In genomic region chr9:24760461-24760860, GRCm38 (mm10) we compare ENCODE assay signal across 12 mouse cellular contexts. TPM values are rescaled to one million over a fixed set of nuclear protein-coding genes. Genes with fewer than 3 reads are reported as not detected.
DNase-seq lines count a peak whose midpoint lies in the region; ATAC-seq and TF ChIP-seq lines count a peak whose summit lies in the region.
"Had no signal": no experiment of that assay in that cellular context is flagged by ENCODE, and none has a peak within 500 bp of the region (broad histone marks: within the 10 kb centered on the region; RNA-seq: fewer than 3 reads in every experiment).

No protein-coding gene starts in this region.

- TF ChIP-seq EP300 in ES-Bruce4 (IDR thresholded peaks at IDR 0.05; ENCODE audit: insufficient read depth, low read depth, low read length), result no peak

- 50% methylated on average over 4 of the region's 4 CpGs for WGBS in heart, embryonic 13.5 days
- 45% methylated on average over 4 of the region's 4 CpGs for WGBS in heart, embryonic 10.5 days
- 38% methylated on average over 4 of the region's 4 CpGs for WGBS in lung, embryonic 14.5 days
- WGBS in embryonic facial prominence, embryonic 15.5 days, result 31% methylated on average over 4 of the region's 4 CpGs

- H3K36me3 ChIP-seq in heart, embryonic 13.5 days, result peaks cover 94% of the 10 kb centered on the region
- H3K36me3 ChIP-seq in heart, embryonic 10.5 days, result peaks cover 82% of the 10 kb centered on the region
- no peaks in the 10 kb centered on the region for H3K36me3 ChIP-seq in lung, embryonic 14.5 days (ENCODE audit: insufficient read depth)
- H3K36me3 ChIP-seq in ES-Bruce4 (ENCODE audit: control insufficient read depth, insufficient read depth, low read length, poor library complexity, severe bottlenecking), result no peaks in the 10 kb centered on the region
- no peaks in the 10 kb centered on the region for H3K36me3 ChIP-seq in embryonic facial prominence, embryonic 15.5 days
- H3K36me3 ChIP-seq: liver, embryonic 15.5 days; neural tube, embryonic 13.5 days; stomach, embryonic 15.5 days had no signal

- no peak for TF ChIP-seq POLR2A in ES-Bruce4 (IDR thresholded peaks at IDR 0.05; ENCODE audit: insufficient read depth, low read length)

- peaks cover 65% of the 10 kb centered on the region for H3K4me1 ChIP-seq in heart, embryonic 13.5 days
- no peaks in the 10 kb centered on the region for H3K4me1 ChIP-seq in heart, embryonic 10.5 days
- no peaks in the 10 kb centered on the region for H3K4me1 ChIP-seq in lung, embryonic 14.5 days (ENCODE audit: insufficient read depth)
- H3K4me1 ChIP-seq in ES-Bruce4 (ENCODE audit: control insufficient read depth, insufficient read depth, low read length), result no peaks in the 10 kb centered on the region
- H3K4me1 ChIP-seq in embryonic facial prominence, embryonic 15.5 days, result no peaks in the 10 kb centered on the region
- H3K4me1 ChIP-seq: liver, embryonic 15.5 days; neural tube, embryonic 13.5 days; stomach, embryonic 15.5 days had no signal

- DNase-seq in heart, embryonic 10.5 days (ENCODE audit: low spot score), result no peak
- peak; percentile 34 for DNase-seq in lung, embryonic 14.5 days
- DNase-seq in lung, postnatal 10 days, result no peak
- DNase-seq in spleen, adult 12 weeks (ENCODE audit: low spot score), result no peak
- DNase-seq: kidney, postnatal 25 days had no signal

- no peak for ATAC-seq in heart, embryonic 13.5 days (ENCODE audit: extremely low read depth, insufficient number of reproducible peaks, low FRiP score, low TSS enrichment)
- no peak for ATAC-seq in lung, embryonic 14.5 days (ENCODE audit: insufficient read depth)
- peak; percentile 47; the same call in 1 of the 2 replicates for ATAC-seq in embryonic facial prominence, embryonic 15.5 days (ENCODE audit: insufficient number of reproducible peaks, low FRiP score, low TSS enrichment, low read depth)
- ATAC-seq in granulocyte monocyte progenitor cell, adult 5-6 weeks (replicated peaks; ENCODE audit: poor library complexity, severe bottlenecking), result no peak

- H3K27ac ChIP-seq in heart, embryonic 13.5 days (replicated peaks), result peak overlapping the region; percentile 55; the same call in 1 of the 2 replicates
- H3K27ac ChIP-seq in heart, embryonic 10.5 days, result no peak overlapping the region
- H3K27ac ChIP-seq in lung, embryonic 14.5 days (ENCODE audit: low read depth), result no peak overlapping the region
- H3K27ac ChIP-seq in ES-Bruce4 (ENCODE audit: insufficient read depth, low read length), result no peak overlapping the region
- H3K27ac ChIP-seq in embryonic facial prominence, embryonic 15.5 days (replicated peaks), result no peak overlapping the region
- H3K27ac ChIP-seq: liver, embryonic 15.5 days; neural tube, embryonic 13.5 days; stomach, embryonic 15.5 days had no signal

- no peak overlapping the region for H3K4me3 ChIP-seq in heart, embryonic 13.5 days
- no peak overlapping the region for H3K4me3 ChIP-seq in heart, embryonic 10.5 days
- H3K4me3 ChIP-seq in lung, embryonic 14.5 days (ENCODE audit: low read depth, low read length), result no peak overlapping the region
- no peak overlapping the region for H3K4me3 ChIP-seq in ES-Bruce4 (ENCODE audit: low read depth, low read length)
- H3K4me3 ChIP-seq in embryonic facial prominence, embryonic 15.5 days (replicated peaks), result no peak overlapping the region
- H3K4me3 ChIP-seq: liver, embryonic 15.5 days; neural tube, embryonic 13.5 days; stomach, embryonic 15.5 days had no signal

- H3K27me3 ChIP-seq in heart, embryonic 13.5 days (replicated peaks), result no peaks in the 10 kb centered on the region
- no peaks in the 10 kb centered on the region for H3K27me3 ChIP-seq in heart, embryonic 10.5 days (ENCODE audit: insufficient read depth, poor library complexity, severe bottlenecking)
- H3K27me3 ChIP-seq in lung, embryonic 14.5 days (ENCODE audit: insufficient read depth, low read length), result no peaks in the 10 kb centered on the region
- H3K27me3 ChIP-seq in ES-Bruce4 (ENCODE audit: control insufficient read depth, insufficient read depth, low read length, poor library complexity, severe bottlenecking), result no peaks in the 10 kb centered on the region
- H3K27me3 ChIP-seq in embryonic facial prominence, embryonic 15.5 days, result peaks cover 17% of the 10 kb centered on the region
- H3K27me3 ChIP-seq: liver, embryonic 15.5 days had no signal

- peak; percentile 73 for TF ChIP-seq CTCF in lung, embryonic 14.5 days (IDR thresholded peaks at IDR 0.05; ENCODE audit: low read depth)
- peak; percentile 72 for TF ChIP-seq CTCF in ES-Bruce4 (IDR thresholded peaks at IDR 0.05; ENCODE audit: low read depth, low read length)

- 0 out of 2 replicates have a peak overlapping the region, but pooled peaks have one; percentile 10 for H3K4me2 ChIP-seq in heart, embryonic 13.5 days
- no peak overlapping the region for H3K4me2 ChIP-seq in lung, embryonic 14.5 days
- H3K4me2 ChIP-seq in embryonic facial prominence, embryonic 15.5 days (replicated peaks), result no peak overlapping the region
- H3K4me2 ChIP-seq: liver, embryonic 15.5 days; neural tube, embryonic 13.5 days; stomach, embryonic 15.5 days had no signal

- H3K9ac ChIP-seq in heart, embryonic 13.5 days, result no peak overlapping the region
- no peak overlapping the region for H3K9ac ChIP-seq in lung, embryonic 14.5 days
- H3K9ac ChIP-seq in ES-Bruce4 (ENCODE audit: low read depth, poor library complexity, severe bottlenecking), result no peak overlapping the region
- no peak overlapping the region for H3K9ac ChIP-seq in embryonic facial prominence, embryonic 15.5 days
- H3K9ac ChIP-seq: liver, embryonic 15.5 days; neural tube, embryonic 13.5 days; stomach, embryonic 15.5 days had no signal

- H3K9me3 ChIP-seq in heart, embryonic 13.5 days, result no peaks in the 10 kb centered on the region
- H3K9me3 ChIP-seq in heart, embryonic 10.5 days, result no peaks in the 10 kb centered on the region
- no peaks in the 10 kb centered on the region for H3K9me3 ChIP-seq in lung, embryonic 14.5 days (ENCODE audit: low read depth, low read length)
- H3K9me3 ChIP-seq in ES-Bruce4 (replicated peaks; ENCODE audit: control insufficient read depth, insufficient read depth, low read length, poor library complexity, severe bottlenecking), result no peaks in the 10 kb centered on the region
- no peaks in the 10 kb centered on the region for H3K9me3 ChIP-seq in embryonic facial prominence, embryonic 15.5 days (replicated peaks)
- H3K9me3 ChIP-seq: liver, embryonic 15.5 days; neural tube, embryonic 13.5 days; stomach, embryonic 15.5 days had no signal

RNA-seq across cellular contexts. Expression of gene Tbx20, which starts 13.6 kb away (rescaled TPM):
- 68.8 and 69.5 TPM in 2 replicates for polyA plus RNA-seq in heart, embryonic 13.5 days (2015; fragmentation: Nextera tagmentation; extraction: Ambion mirVana)
- 46.8 and 69.7 TPM in 2 replicates for polyA plus RNA-seq in heart, embryonic 10.5 days (2016; fragmentation: Nextera tagmentation; extraction: Ambion mirVana)
- polyA plus RNA-seq in lung, embryonic 14.5 days (2014; fragmentation: Nextera tagmentation; extraction: Ambion mirVana), result 0.32 and 1.6 TPM in 2 replicates
- polyA plus RNA-seq in ES-Bruce4 (2011; ENCODE audit: insufficient read depth, insufficient read length, low read depth, missing spikeins), result 16.3 and 20.6 TPM in 2 replicates
- 0.14 TPM in 1 of 2 replicates, not detected in the other for polyA plus RNA-seq in embryonic facial prominence, embryonic 15.5 days (2015; fragmentation: Nextera tagmentation; extraction: Ambion mirVana)
- not detected in 2 replicates for total RNA-seq in granulocyte monocyte progenitor cell, adult 5-6 weeks (2014; fragmentation: Nextera tagmentation)
- total RNA-seq in granulocyte monocyte progenitor cell, adult 5-6 weeks (2017), result not detected in 2 replicates
